Mouse (Mus musculus) heart, adult 11 months (tissue): ENCODE measurements around the gene Psmc3.
"Not testable (repeated sequence)": the region's sequence is repeated elsewhere in the genome, so short reads cannot be mapped to it uniquely, and the experiment has no call there.

ENCODE experiments used
- DNase-seq: peaks from one replicate; pipeline ENCODE4 v3.0.0; 2022

The Psmc3 gene

GRCm38 (mm10) chr2:91082844-91083243 is 29.0 kb downstream of the Psmc3 start:
- DNase-seq, result peak; percentile 99

GRCm38 (mm10) chr2:91083366-91083940 is 29.6 kb downstream of the Psmc3 start:
- no peak for DNase-seq

GRCm38 (mm10) chr2:91084179-91084820 is 30.5 kb downstream of the Psmc3 start:
- DNase-seq, result peak; percentile 98

GRCm38 (mm10) chr2:91085494-91086391 is 31.9 kb downstream of the Psmc3 start:
- DNase-seq, result no peak

- peak; percentile 95 for DNase-seq
These were observed 32.8 kb downstream of the Psmc3 start for GRCm38 (mm10) chr2:91086392-91087237.

- peak; percentile 90 for DNase-seq
These were observed 33.6 kb downstream of the Psmc3 start for GRCm38 (mm10) chr2:91087453-91087852.

- peak; percentile 89 for DNase-seq
These were observed 35.2 kb downstream of the Psmc3 start for GRCm38 (mm10) chr2:91088987-91089386.

- DNase-seq, result peak; percentile 90
These were observed 36.4 kb downstream of the Psmc3 start for GRCm38 (mm10) chr2:91090208-91090607.

- no peak for DNase-seq
These were observed 37.0 kb downstream of the Psmc3 start for GRCm38 (mm10) chr2:91090827-91091226.

GRCm38 (mm10) chr2:91096524-91096923 is 42.7 kb downstream of the Psmc3 start:
- peak; percentile 99 for DNase-seq

- DNase-seq, result no peak
These were observed 43.2 kb downstream of the Psmc3 start for GRCm38 (mm10) chr2:91097015-91097414.

GRCm38 (mm10) chr2:91098156-91098555 is 44.3 kb downstream of the Psmc3 start:
- no peak for DNase-seq

- DNase-seq, result peak; percentile 96
These were observed 47.4 kb downstream of the Psmc3 start for GRCm38 (mm10) chr2:91101124-91101740.

GRCm38 (mm10) chr2:91108156-91108555 is 54.3 kb downstream of the Psmc3 start:
- DNase-seq, result no peak

GRCm38 (mm10) chr2:91109241-91109640 is 55.4 kb downstream of the Psmc3 start:
- DNase-seq, result no peak

- no peak for DNase-seq
These were observed 56.1 kb downstream of the Psmc3 start for GRCm38 (mm10) chr2:91109807-91110385.

- no peak for DNase-seq
These were observed 56.6 kb downstream of the Psmc3 start for GRCm38 (mm10) chr2:91110429-91110828.

- DNase-seq, result not testable (repeated sequence)
These were observed 58.0 kb downstream of the Psmc3 start for GRCm38 (mm10) chr2:91111832-91112231.

GRCm38 (mm10) chr2:91112491-91112890 is 58.7 kb downstream of the Psmc3 start:
- DNase-seq, result no peak

- DNase-seq, result no peak
These were observed 59.5 kb downstream of the Psmc3 start for GRCm38 (mm10) chr2:91113334-91113733.

- DNase-seq, result no peak
These were observed 60.0 kb downstream of the Psmc3 start for GRCm38 (mm10) chr2:91113852-91114251.
